Mouse (Mus musculus) c-Kit-positive CD71-negative TER-119-negative erythroid progenitor cells, embryonic 14.5 days (primary cell): ENCODE measurements around the gene Mblac2.

Experiments used
- DNase-seq: peaks from one replicate; pipeline ENCODE4 v3.0.0-alpha.2; 2013; ENCODE audit warnings: low read depth

The Mblac2 gene

DNA sequence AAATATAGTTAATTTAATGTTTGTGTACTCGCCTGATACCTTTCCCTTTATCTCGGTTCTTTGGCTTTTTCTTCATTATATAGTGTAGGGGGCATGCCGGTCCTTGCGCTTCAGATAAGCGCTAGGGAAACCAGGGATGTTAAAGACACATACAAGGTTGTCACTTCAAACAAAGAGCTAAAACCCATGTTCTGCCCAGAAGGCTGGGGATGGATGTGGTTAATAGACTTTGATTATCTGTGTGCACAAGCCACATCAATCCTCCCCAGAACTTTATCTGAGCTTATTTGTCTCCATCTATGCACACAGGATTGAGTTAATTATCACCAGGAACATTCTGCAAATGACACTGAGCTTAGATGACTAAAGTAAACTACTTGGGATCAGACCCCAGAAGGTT lies 25.5 kb downstream of the Mblac2 start:
- DNase-seq: no peak

DNA sequence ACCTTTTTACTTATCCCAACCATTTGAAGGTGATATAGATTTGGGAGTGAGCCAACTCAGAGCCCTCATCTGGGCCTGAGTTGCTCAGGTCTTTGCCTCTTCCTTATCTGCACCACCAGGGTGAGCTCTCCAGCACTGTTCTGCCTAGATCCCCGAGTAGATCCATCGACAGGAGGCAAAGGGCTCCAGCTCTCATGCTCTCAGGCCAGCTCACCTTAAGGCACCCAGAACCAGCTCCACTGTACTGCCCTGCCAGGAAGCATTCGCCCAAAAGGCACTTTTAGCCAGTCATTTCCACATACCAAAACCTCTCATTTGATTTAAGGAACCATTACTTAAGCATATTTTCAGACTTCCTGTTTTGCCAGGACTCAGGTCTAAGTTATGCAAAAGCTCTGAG lies 29.8 kb downstream of the Mblac2 start:
- DNase-seq: peak; percentile 8

DNA sequence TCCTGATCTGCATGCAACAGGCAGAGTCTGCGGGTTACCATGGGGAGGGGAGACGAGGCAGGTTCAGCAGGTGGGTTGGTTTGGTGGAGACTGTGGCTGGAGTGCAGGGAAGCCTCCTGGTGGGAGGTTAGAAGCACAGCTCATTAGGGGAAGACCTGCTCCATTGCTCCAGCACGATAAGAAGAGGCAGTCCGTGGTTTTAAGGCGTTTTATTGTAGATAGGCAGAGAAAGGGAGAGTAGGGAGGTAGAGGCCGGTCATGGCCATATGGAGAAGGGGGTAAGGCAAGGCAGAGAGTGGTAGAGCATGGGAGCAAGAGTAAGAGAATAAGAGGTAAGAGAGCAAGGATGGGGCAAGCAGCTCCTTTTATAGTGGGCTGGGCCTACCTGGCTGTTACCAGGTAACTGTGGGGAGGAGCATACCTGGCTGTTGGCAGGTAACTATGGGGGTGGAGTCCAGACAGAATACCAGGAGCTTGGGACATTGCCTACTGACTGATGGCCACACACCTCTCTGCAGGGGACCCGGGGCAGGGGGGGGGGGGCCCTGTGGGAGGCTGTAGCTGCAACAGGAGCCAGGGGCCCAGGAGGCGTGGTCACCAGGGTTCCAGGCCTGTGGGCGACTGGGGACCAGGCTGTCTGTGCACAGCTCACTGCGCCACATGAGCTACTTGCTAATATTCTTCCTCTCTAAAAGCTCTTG lies 32.4 kb downstream of the Mblac2 start:
- DNase-seq: no peak

- no peak for DNase-seq
These were observed 32.9 kb downstream of the Mblac2 start for GRCm38 (mm10) chr13:81744092-81744396.

DNA sequence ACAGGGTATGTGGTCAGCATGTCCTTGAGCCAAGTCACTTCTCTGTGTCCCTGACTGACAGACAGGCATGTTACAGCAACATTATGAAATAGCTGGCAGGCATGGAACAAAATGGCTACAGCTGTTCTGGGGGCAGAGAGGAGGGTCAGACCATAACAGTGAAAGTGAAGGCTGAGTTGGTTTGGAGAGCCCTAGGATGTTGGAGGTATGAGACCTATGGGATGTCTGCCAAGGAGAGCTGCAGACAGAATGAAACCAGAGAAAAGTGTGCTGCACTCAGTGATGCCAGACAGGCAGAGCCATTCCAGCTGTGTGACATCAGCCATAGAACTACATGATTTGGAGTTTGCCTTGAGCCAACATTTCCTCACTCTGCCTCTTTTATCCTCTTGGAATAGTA lies 43.7 kb downstream of the Mblac2 start:
- no peak for DNase-seq

DNA sequence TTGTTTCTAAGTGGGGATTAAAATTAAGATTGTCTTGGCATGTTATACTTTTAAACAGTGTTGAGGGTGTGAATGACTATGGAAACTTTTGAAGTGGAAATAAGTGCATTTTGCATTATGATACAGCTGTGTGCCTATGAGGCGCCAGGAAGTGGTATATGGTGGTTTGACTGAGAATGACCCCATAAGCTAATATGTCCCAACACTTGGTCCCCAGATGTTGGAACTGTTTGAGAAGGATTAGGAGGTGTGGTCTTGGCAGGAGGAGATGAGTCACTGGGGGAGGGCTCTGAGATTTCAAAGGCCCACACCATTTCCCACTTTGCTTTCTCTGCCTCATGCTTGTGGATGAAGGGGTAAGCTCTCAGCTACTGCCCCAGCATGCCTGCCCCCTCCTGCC lies 44.2 kb downstream of the Mblac2 start:
- DNase-seq: no peak

GRCm38 (mm10) chr13:81757058-81757660 lies 46.0 kb downstream of the Mblac2 start:
- no peak for DNase-seq

- peak; percentile 41 for DNase-seq
These were observed 49.2 kb downstream of the Mblac2 start for GRCm38 (mm10) chr13:81760379-81760778.

DNA sequence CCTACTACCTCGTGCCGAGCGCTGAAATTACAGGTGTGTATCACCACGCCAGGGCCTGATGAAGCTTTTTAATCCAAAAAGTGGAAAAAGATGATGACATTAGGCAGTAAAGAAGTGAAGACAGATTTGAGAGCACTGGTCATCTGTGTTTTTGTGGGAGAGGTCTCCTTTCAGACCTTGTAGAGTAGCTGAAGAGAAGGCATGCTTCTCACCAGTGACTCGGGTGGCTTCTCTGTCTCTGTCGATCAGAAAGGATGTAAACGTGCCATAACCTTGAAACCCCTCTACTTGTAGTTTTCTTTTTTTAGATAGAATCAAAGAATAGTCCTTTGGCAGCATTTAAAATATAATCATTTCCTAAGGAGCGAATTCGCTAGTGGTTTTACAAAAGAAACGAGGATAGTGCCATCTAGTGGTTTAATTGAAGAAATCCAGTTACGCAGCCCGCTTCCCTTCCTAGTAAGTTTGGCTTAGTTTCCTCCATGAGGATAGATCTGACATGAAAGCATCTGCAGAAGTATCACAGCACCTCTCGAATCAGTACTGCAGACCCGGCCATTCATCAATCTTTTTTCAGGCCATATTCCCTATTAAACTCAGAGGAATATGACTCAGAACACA lies 50.5 kb downstream of the Mblac2 start:
- DNase-seq: peak; percentile 23

DNA sequence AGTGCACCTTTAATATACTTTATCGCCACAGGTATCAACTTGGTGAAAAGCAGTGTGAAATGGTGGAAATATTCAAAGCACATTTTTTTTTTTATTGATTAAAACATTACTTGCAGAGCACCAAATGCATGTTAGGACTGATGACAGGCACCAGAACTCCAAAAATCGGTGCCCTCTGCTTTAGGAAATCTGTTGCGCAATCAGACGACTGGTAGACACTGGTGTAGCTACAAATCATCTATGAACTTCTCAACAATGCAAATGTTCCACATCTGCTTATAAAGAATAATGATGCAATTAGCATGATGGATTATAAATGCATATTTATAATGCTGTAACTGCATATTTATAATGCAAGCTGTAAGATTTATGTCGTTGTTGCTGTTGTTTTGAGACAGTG lies 53.0 kb downstream of the Mblac2 start:
- DNase-seq: no peak

DNA sequence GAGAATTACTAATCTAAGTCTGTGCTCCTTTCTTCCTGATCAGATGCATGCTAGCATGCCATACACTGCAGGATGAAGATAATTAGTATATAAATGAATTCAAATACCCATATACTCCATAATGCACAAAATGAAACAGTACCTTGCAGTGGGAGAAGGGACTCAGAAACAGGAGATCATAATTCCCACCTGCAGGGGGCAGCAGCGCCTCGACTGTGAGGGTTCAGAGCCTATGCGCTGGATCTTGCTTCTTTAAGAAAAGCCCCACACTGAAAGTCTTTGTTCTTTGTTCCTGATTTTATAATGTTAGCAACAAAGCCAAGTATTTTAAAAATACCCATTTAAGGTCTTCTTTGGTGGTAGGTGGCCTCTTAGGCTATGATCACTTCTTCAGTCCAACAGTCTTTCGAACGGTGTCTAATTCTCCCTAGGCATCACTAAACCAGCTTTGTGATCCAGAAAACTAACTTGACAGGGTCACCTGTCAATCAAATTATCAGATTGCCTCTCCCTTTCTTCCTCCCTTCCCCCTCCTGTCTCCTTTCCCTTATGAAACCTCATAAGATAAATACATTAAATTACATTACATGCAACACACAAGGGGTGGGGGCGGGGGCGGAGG lies 56.0 kb downstream of the Mblac2 start:
- DNase-seq: no peak

GRCm38 (mm10) chr13:81776217-81776616 lies 65.1 kb downstream of the Mblac2 start:
- no peak for DNase-seq

- DNase-seq: no peak
These were observed 71.3 kb downstream of the Mblac2 start for GRCm38 (mm10) chr13:81782475-81782874.

DNA sequence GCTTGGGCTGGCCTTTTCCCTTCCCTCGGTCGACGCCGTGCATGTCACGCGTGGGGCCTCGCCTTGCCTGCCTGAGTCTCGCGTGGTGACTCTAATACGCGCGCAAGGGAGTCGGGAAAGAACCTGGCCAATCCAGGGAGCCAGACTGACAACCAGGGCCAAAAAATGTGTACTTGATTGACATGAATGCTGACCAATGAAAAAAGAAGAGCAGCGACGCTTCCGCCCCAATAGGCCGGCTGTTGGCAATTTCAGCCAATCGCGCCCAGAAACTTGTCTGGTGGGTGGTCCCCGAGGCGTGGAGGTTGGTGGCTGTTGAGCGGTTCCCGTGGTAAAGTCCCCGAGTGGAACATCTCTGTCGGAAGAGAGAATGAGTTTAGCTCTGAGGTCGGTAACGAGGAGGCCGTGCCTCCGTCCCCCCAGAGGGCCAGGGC lies 71.8 kb downstream of the Mblac2 start, which contains the start of gene Cetn3:
Cetn3 (plus strand) TSS at position 107 of the 434 bp plus-strand sequence.
- peak; percentile 89 for DNase-seq

GRCm38 (mm10) chr13:81783405-81784342 lies 72.5 kb downstream of the Mblac2 start:
- peak; percentile 88 for DNase-seq

GRCm38 (mm10) chr13:81785766-81786480 lies 74.8 kb downstream of the Mblac2 start:
- no peak for DNase-seq

- no peak for DNase-seq
These were observed 79.0 kb downstream of the Mblac2 start for GRCm38 (mm10) chr13:81790160-81790559.

GRCm38 (mm10) chr13:81791861-81792260 lies 80.7 kb downstream of the Mblac2 start:
- no peak for DNase-seq

DNA sequence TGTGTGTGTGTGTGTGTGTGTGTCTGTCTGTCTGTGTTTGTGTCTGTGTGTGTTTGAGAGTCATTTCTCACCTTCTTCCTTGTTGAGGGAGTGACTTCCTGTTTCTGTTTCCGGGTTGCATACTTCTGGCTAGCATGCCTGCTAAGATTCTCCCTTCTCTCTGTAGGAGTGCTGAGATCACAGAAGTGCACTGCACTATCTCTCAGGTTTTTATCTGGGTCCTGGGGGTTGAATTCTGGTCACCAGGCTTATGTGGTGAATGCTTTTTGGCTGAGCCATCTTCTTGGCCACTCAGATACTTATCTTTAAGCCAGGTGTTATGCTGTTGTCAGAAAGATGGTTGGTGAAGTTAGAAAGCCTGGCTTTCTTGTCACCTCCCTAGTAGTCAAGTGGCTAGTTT lies 82.7 kb downstream of the Mblac2 start:
- DNase-seq: no peak

DNA sequence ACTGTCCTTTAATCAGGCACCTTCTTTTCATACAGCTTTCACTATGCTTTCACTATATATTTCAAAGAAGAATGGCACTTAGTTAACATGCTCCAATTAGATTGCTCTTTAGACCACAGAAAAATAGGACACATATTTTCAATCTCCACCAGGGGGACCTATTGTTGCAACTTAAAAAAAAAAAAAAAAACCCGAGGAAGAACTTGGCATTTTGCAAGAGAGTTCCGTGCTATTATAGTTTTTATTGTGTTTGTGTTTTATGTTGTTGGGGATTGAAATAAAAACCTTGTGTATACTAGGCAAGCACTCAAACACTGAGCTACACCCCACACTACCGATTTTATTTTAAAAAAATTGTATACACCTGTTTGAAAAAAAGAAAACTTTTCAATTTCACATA lies 90.0 kb downstream of the Mblac2 start:
- DNase-seq: no peak
